Mouse (Mus musculus) CH12.LX (cell line): Measurements from ENCODE around the gene Tll2.

Source experiments
- CTCF ChIP-seq, 2 experiments: IDR thresholded peaks in 1 of 2; conservative IDR thresholded peaks in 1 of 2; 2 replicates each; pipeline ENCODE4 v1.5.1; 2011 to 2012; ENCODE audit warnings: low read depth in 2 of 2, low read length in 2 of 2, improper control_type of control experiment in 1 of 2, inconsistent platforms in 1 of 2, mild to moderate bottlenecking in 1 of 2, moderate library complexity in 1 of 2
- ETS1 ChIP-seq: conservative IDR thresholded peaks from 2 replicates; pipeline ENCODE4 v1.6.1; 2012; ENCODE audit warnings: low read depth, mild to moderate bottlenecking, inconsistent platforms, low read length, improper control_type of control experiment, moderate library complexity
- MAX ChIP-seq: IDR thresholded peaks from 2 replicates; pipeline ENCODE4 v1.6.1; 2011; ENCODE audit warnings: low read length, improper control_type of control experiment
- POLR2A ChIP-seq: IDR thresholded peaks from 2 replicates; pipeline ENCODE4 v1.6.1; 2011; ENCODE audit warnings: low read depth, mild to moderate bottlenecking, improper control_type of control experiment, low read length

DNA sequence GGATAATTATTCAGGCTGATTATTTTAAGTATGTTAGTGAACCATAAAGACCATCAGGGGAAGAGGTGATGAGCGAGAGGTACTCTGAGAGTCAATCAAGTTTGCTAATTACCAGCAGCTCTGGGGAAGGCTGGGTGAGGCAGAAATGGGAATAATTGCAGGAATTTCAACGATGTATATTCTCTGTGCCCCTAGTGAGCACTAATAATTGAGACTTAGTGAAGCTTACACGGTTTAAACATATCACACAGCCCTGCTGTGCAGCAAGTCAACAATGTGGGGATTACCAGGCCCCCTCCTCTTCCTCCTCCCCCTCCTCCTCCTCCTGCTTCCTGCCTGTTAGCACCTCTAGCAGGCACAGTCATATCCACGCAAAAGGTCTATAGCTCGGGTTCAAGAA, 92.0 kb downstream of the Tll2 start:
- TF ChIP-seq POLR2A (no peak), ETS1 (no peak), CTCF (conservative IDR thresholded peaks at IDR 0.05 in 1 of 2, IDR thresholded peaks at IDR 0.05 in 1 of 2; ENCODE audit: low read depth in 2 of 2, low read length in 2 of 2) (no peak), MAX (no peak)
